Mouse (Mus musculus) midbrain, embryonic 13.5 days (tissue): ENCODE measurements around the gene Crnkl1. TPM values are rescaled to one million over a fixed set of nuclear protein-coding genes. Genes with fewer than 3 reads are reported as not detected.
"Not testable (repeated sequence)": the region's sequence is repeated elsewhere in the genome, so short reads cannot be mapped to it uniquely, and the experiment has no call there.

Source experiments
- ATAC-seq: fragments of 200-750 bp; cut with Nextera tagmentation; 2 replicates; pipeline ENCODE4 v1.8.0; 2017; ENCODE audit warnings: mild to moderate bottlenecking, moderate TSS enrichment, moderate library complexity
- H3K27ac ChIP-seq: fragments of 300-500 bp; sonication (generic); 2 replicates; pipeline ENCODE4 v1.5.1; 2015; ENCODE audit warnings: inconsistent platforms, mild to moderate bottlenecking, moderate library complexity
- H3K27me3 ChIP-seq: fragments of 300-500 bp; sonication (generic); 2 replicates; pipeline ENCODE4 v1.6.1; 2015; ENCODE audit warnings: mild to moderate bottlenecking, inconsistent platforms
- H3K36me3 ChIP-seq: fragments of 300-500 bp; sonication (generic); 2 replicates; pipeline ENCODE4 v1.6.1; 2015; ENCODE audit warnings: mild to moderate bottlenecking, inconsistent platforms
- H3K4me1 ChIP-seq: fragments of 300-500 bp; sonication (generic); replicated peaks from 2 replicates; pipeline ENCODE4 v1.6.1; 2015; ENCODE audit warnings: inconsistent platforms
- H3K4me2 ChIP-seq: fragments of 300-500 bp; sonication (generic); replicated peaks from 2 replicates; pipeline ENCODE4 v1.6.1; 2015; ENCODE audit warnings: moderate library complexity, mild to moderate bottlenecking, inconsistent platforms
- H3K4me3 ChIP-seq: fragments of 300-500 bp; sonication (generic); replicated peaks from 2 replicates; pipeline ENCODE4 v1.5.1; 2015; ENCODE audit warnings: mild to moderate bottlenecking, inconsistent platforms
- H3K9ac ChIP-seq: fragments of 300-500 bp; sonication (generic); replicated peaks from 2 replicates; pipeline ENCODE4 v1.6.1; 2015; ENCODE audit warnings: mild to moderate bottlenecking, inconsistent platforms
- H3K9me3 ChIP-seq: fragments of 300-500 bp; sonication (generic); 2 replicates; pipeline ENCODE4 v1.6.1; 2016; ENCODE audit warnings: mild to moderate bottlenecking, inconsistent platforms
- WGBS: fragments of 180-500 bp; shearing (Covaris S2); methylation state at CpG from one replicate; pipeline ENCODE4 v1.1.7; 2015; 5-methylcytosine and 5-hydroxymethylcytosine counted together
- polyA plus RNA-seq: library from polyadenylated mRNA; unstranded; fragments of >200 nt; fragmentation: Nextera tagmentation; extraction: Ambion mirVana; gene quantifications from 2 replicates; pipeline ENCODE4 v1.2.1, GENCODE M21; 2015

Gene Crnkl1
- polyA plus RNA-seq, 1 experiment from 2014 or later: 35.6 TPM

DNA sequence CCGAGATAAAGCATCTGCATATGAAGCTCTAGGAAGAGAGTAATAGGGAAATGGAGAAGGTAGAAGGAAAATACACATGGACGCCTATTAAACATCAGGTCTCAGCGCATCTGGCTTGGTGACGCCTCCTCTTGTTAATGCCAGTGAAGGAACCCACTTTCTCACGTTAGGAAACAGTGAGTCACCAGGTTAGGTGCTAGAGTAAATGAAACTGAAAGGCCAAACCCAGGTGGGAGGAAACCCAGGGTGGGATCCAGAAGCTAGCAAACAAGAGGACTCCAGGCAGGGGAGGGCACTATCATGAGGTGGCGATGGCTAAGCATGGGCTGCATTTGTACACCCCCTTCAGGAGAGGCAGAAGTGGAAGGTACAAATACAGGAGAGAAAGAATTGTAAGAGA is 29.7 kb downstream of the Crnkl1 start:
- Histone ChIP-seq H3K27me3 (no peaks in the 10 kb centered on the region), H3K9ac (no peak overlapping the region), H3K9me3 (no peaks in the 10 kb centered on the region), H3K36me3 (peaks cover 16% of the 10 kb centered on the region), H3K4me1 (peaks cover 21% of the 10 kb centered on the region), H3K4me2 (0 out of 2 replicates have a peak overlapping the region, but pooled peaks have one; percentile 71), H3K27ac (no peak overlapping the region), H3K4me3 (no peak overlapping the region)
- WGBS: 89% methylated on average over 6 of the region's 6 CpGs
- ATAC-seq: no peak

DNA sequence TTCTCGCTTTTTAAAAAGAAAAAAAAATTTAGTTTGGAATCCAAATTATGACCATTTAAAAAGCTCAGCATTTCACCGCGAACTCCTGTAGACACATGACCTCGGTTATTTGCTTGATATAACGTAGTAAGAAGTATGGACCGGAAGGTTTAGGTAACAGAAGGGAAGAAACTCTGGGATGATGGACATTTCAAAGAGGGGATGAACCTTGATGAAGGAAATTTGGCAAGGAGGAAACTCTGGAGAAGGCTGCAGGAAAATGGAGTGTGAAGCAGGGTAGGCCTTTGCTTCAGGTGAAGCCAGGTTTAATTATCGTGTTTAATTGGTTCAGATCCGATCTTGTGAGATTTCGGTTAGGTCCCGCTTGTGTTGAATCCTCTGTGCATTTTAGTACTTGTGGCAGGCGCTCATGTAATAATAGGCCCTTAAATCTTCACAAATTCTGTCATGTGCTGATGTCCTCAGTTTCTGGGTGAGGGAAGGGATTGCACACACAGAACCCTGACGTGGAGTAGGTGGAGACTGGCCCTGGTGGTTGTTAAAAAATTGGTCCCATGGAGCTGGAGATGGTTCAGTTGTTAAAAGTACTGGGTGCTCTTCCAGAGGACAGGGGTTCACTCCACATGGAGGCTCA is 30.7 kb downstream of the Crnkl1 start:
- Histone ChIP-seq H3K27ac (no peak overlapping the region), H3K4me2 (peak overlapping the region; percentile 71), H3K9me3 (no peaks in the 10 kb centered on the region), H3K36me3 (peaks cover 9% of the 10 kb centered on the region), H3K4me3 (peak overlapping the region; percentile 98), H3K9ac (peak overlapping the region; percentile 93), H3K27me3 (no peaks in the 10 kb centered on the region), H3K4me1 (peaks cover 21% of the 10 kb centered on the region)
- no peak for ATAC-seq
- 40% methylated on average over 12 of the region's 12 CpGs for WGBS

DNA sequence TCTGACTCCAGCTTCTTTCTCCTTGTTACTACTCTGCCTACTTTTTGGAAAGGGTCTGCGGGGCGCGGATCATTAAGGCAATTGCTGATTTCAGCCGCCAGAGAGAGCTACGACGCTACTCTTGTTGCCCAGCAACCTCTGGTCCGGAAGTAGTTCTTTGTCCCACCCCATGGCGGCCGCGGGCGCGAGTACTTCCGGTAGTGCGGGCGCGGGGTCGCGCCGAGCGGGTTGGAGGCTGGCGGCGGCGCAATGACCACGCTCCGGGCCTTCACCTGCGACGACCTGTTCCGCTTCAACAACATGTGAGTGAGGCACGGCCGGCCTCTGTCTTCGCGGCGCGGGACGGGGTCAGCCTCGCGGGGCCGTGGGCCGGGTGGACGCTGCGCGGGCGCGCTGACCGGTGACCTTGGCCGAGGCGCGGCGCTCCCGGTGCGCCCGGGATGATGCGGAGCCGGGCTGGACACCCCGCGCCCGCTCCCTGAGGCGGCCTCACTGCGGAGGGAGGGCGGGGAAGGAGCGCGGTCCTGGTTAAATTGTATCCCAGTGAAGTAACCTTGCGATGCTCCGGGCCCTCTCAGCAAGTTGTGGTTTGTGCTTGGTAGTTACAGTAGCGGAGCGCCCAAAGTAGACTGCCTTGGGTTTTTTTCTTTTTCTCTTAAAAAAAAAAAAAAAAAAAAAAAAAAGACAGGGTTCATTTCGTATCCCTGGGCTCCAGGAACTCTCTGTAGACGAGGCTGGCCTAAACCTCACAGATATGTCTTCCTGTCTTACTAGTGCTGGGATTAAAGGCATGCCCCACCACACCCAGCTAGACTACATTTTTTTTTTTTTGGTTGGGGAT is 31.5 kb downstream of the Crnkl1 start:
- ATAC-seq: peak; percentile 98
- Histone ChIP-seq H3K36me3 (0 out of 2 replicates have a peak, but pooled peaks cover 3% of the 10 kb centered on the region), H3K9me3 (no peaks in the 10 kb centered on the region), H3K27ac (peak overlapping the region; percentile 77), H3K9ac (peak overlapping the region; percentile 93), H3K4me2 (peak overlapping the region; percentile 71), H3K4me3 (peak overlapping the region; percentile 98), H3K27me3 (no peaks in the 10 kb centered on the region), H3K4me1 (peaks cover 21% of the 10 kb centered on the region)
- under 1% methylated on average over 67 of the region's 68 CpGs for WGBS

DNA sequence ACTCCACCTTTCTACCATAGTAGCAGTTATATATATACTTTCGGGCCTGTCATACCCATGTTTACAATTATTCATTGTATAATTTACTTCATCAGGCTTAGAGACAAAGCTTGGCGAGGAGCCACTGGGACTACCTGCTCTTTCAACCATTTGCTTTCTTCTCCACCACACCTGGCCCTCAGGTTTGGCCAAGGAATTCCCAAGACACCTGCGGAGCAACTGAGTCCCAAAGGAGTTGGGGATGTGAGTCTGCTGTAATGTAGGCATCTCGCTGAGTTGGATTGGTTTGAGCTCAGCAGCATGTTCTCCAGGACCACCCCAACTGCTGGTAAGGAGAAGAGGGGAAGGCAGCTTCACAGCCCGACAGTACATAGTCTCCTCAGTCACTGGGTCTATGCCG is 33.0 kb downstream of the Crnkl1 start, which contains the start of gene Naa20:
TSS of gene Naa20 (plus strand) at position 239 of the 400 bp plus-strand sequence.
- Histone ChIP-seq H3K9me3 (no peaks in the 10 kb centered on the region), H3K4me1 (peaks cover 21% of the 10 kb centered on the region), H3K4me2 (peak within 1 kb of the TSS; percentile 71), H3K36me3 (no peaks in the 10 kb centered on the region), H3K27me3 (no peaks in the 10 kb centered on the region), H3K9ac (peak within 1 kb of the TSS; percentile 93; the same call in 1 of the 2 replicates), H3K4me3 (peak within 1 kb of the TSS; percentile 98), H3K27ac (no peak within 1 kb of the TSS)
- 83% methylated on average over 6 of the region's 6 CpGs for WGBS
- no peak for ATAC-seq

DNA sequence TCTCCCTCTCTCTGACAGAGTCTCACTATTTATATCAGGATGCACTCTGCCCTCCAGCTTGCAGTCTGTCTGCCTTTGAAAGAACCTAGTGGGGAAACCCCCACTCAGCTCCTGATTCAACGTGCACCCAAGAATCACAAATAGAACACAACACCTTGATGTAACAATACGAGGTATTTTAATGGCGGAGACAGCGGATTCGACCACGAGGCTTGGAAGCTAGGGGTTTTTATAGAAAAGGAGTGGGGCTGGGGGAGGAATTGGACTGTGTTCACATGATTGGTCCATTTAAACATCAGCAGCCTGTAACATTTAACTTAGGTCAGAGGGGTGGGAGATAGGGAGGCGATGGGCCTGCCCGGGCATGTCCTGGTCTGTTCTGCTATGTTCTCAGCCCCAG is 34.5 kb downstream of the Crnkl1 start:
- H3K27ac ChIP-seq, ATAC-seq, H3K9me3 ChIP-seq, H3K9ac ChIP-seq, H3K36me3 ChIP-seq, H3K4me2 ChIP-seq, H3K27me3 ChIP-seq, H3K4me3 ChIP-seq: not testable (repeated sequence)
- peaks cover 17% of the 10 kb centered on the region for H3K4me1 ChIP-seq
- 78% methylated on average over 8 of the region's 8 CpGs for WGBS

DNA sequence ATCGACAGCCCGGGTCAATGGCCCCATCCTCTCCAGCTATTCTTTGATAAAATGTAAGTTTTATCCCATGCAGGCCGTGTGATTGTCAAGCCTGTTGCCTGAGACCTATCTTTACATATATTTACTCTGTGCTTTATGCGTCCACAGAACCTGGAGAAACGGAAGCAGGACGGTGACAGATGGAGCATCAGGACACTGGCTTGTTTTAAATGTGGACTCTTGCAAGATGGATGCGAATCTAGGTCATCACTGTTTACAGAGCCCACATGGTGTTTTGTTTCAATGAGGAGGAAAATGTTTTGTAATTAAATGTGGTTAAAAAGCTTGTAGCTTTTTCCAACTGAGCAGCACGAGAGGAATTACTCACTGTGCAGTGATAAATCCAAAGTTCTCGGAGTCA is 36.7 kb downstream of the Crnkl1 start:
- Histone ChIP-seq H3K4me1 (no peaks in the 10 kb centered on the region), H3K36me3 (no peaks in the 10 kb centered on the region), H3K27me3 (no peaks in the 10 kb centered on the region), H3K9ac (no peak overlapping the region), H3K4me2 (no peak overlapping the region), H3K4me3 (no peak overlapping the region), H3K27ac (no peak overlapping the region), H3K9me3 (no peaks in the 10 kb centered on the region)
- ATAC-seq: no peak
- WGBS: 83% methylated on average over 9 of the region's 9 CpGs

DNA sequence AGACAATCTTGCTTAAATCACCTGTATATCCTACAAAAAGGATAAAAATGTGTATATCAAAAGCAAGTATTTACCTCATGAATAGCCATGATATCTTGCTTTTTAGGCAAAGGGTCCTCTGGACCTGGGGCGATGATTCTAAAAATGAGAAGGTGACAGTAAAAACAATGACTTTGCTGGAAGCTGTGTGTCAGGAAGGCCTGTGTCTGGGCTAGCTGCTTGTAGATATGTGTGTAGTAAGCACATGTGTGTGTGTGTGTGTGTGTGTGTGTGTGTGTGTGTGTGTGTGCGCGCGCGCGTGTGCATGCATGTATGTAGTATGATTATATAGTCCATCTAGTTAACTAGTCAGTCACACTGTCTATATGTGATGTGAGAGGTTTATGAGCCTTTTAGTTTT is 41.1 kb downstream of the Crnkl1 start:
- Histone ChIP-seq H3K27me3 (no peaks in the 10 kb centered on the region), H3K9me3 (no peaks in the 10 kb centered on the region), H3K4me3 (no peak overlapping the region), H3K4me2 (no peak overlapping the region), H3K9ac (no peak overlapping the region), H3K4me1 (no peaks in the 10 kb centered on the region), H3K27ac (no peak overlapping the region), H3K36me3 (no peaks in the 10 kb centered on the region)
- no peak for ATAC-seq
- WGBS: 100% methylated on average over 6 of the region's 6 CpGs

DNA sequence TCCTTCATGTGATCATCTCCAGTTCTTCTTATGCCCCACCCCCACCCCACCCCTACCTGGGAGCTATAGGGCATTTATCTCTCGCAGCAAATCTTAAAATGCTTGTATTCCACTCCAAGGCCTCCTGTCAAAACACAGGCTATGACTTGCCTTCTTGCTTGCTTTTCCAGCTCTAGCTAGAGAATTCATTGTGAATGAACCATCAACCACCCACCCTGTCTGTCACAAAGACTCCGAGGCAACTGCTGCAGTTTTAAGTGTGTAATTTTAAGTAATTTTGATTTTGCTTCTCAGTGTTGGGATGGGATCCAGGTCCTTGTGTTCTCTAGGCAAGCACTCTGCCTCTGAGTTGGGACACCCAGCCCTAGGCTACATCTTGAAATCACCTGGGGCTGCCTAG is 44.2 kb downstream of the Crnkl1 start:
- Histone ChIP-seq H3K4me2 (no peak overlapping the region), H3K4me1 (no peaks in the 10 kb centered on the region), H3K4me3 (no peak overlapping the region), H3K9ac (no peak overlapping the region), H3K9me3 (no peaks in the 10 kb centered on the region), H3K27ac (no peak overlapping the region), H3K27me3 (no peaks in the 10 kb centered on the region), H3K36me3 (peaks cover 6% of the 10 kb centered on the region)
- ATAC-seq: no peak
- 88% methylated on average over 2 of the region's 2 CpGs for WGBS

DNA sequence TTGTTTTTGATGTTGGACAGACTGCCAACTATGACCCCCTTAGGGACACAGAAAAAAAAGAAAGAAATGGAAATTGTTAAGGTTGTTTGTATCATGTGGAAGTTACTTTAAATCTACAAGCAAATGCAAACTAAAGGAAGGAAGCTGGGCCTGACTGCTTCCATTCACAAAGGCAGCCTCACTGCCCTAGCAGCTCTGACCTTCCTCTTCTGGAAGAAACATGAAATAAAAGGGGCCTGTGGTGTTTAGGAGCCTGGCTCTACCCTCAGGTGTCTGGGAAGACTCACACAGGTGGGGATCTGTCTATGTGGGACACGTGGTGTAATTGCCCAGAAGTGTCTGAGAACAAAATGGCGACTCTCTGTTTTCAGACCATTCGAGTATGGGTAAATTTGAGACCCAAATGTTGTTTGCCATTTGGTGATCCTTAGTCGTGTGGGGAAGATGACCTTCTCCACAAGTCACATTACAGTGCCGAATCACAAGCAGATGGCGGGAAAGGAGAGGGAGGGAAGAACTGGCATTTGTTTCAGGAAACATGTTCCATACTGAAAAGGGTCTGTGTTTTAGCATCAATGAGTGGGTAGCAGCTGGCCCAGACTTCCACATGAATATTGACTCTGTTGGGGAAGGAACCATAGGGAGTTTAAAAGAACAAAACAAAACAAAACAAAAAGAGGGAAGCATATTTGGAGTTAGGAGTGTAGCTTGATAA is 45.9 kb downstream of the Crnkl1 start:
- 0 out of 2 replicates have a peak, but pooled peaks cover 4% of the 10 kb centered on the region for H3K4me1 ChIP-seq
- no peak overlapping the region for H3K9ac ChIP-seq
- no peak overlapping the region for H3K4me3 ChIP-seq
- 76% methylated on average over 6 of the region's 6 CpGs for WGBS
- no peak overlapping the region for H3K4me2 ChIP-seq
- ATAC-seq: no peak
- H3K36me3 ChIP-seq: peaks cover 9% of the 10 kb centered on the region
- H3K27me3 ChIP-seq: no peaks in the 10 kb centered on the region
- no peak overlapping the region for H3K27ac ChIP-seq
- no peaks in the 10 kb centered on the region for H3K9me3 ChIP-seq

DNA sequence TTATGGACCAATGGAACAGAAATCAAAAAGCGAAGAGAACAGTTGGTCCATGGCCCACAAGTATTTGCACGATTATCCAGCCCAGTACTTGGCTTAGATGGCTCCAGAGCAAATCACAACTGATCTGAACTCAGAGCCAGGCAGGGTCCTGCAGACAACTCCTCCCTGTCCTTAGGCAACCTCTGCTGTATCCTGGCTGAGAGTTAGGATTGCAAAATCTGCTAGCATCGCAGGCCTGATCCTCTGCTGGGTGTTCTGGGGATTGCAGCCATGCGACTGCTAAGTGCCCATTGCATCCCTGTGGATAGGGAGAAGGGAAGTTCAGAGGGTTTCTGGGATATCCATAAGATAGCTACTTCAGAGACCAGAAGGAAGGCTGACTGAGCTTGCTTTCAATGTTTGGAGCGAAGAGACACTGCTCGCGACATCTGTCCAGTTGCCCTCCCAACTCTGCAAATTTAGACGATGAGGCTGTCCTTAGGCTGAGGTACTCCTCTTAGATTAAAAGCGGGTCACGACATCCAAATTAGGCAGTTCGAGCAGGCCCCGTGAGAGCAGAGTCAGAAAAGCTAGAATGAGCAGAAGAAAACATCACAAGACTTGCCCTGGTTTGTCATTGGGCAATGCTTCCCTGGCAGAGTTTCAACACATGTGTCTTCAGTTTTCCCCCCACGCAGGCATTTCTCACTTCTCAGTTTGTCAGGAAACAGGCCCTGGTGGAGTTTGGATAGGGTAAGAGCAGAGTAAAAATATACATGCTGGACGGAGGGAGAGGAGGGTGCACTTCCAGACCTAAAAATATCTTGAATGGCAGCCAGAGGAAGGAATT is 46.7 kb downstream of the Crnkl1 start:
- H3K9ac ChIP-seq: no peak overlapping the region
- no peak overlapping the region for H3K4me3 ChIP-seq
- H3K9me3 ChIP-seq: no peaks in the 10 kb centered on the region
- no peak overlapping the region for H3K27ac ChIP-seq
- ATAC-seq: peak; percentile 40; the same call in 1 of the 2 replicates
- H3K27me3 ChIP-seq: no peaks in the 10 kb centered on the region
- H3K36me3 ChIP-seq: peaks cover 9% of the 10 kb centered on the region
- WGBS: 71% methylated on average over 14 of the region's 14 CpGs
- H3K4me1 ChIP-seq: 0 out of 2 replicates have a peak, but pooled peaks cover 4% of the 10 kb centered on the region
- H3K4me2 ChIP-seq: no peak overlapping the region
